Mouse (Mus musculus) testis, adult 2 months (tissue): ENCODE measurements around the gene Nf1. TPM values are rescaled to one million over a fixed set of nuclear protein-coding genes. Genes with fewer than 3 reads are reported as not detected.

Experiments
- H3K27ac ChIP-seq: fragments of 200-500 bp; 2 replicates; pipeline ENCODE4 v1.5.1; 2012; ENCODE audit warnings: low read depth, low read length; ENCODE audit not compliant: control insufficient read depth, insufficient read depth
- H3K27me3 ChIP-seq: fragments of 200-500 bp; 2 replicates; pipeline ENCODE4 v1.6.1; 2012; ENCODE audit warnings: mild to moderate bottlenecking, low read length, moderate library complexity; ENCODE audit not compliant: control insufficient read depth, insufficient read depth
- H3K36me3 ChIP-seq: fragments of 200-500 bp; 2 replicates; pipeline ENCODE4 v1.6.1; 2012; ENCODE audit warnings: mild to moderate bottlenecking, low read length; ENCODE audit not compliant: control insufficient read depth, insufficient read depth
- H3K4me1 ChIP-seq: fragments of 200-500 bp; 2 replicates; pipeline ENCODE4 v1.6.1; 2012; ENCODE audit warnings: low read length; ENCODE audit not compliant: control insufficient read depth, insufficient read depth
- H3K4me3 ChIP-seq: fragments of 200-500 bp; 2 replicates; pipeline ENCODE4 v1.5.1; 2012; ENCODE audit warnings: low read depth, mild to moderate bottlenecking, low read length, moderate library complexity, mixed read lengths; ENCODE audit not compliant: control insufficient read depth
- CTCF ChIP-seq: fragments of 200-500 bp; IDR thresholded peaks from 2 replicates; pipeline ENCODE4 v1.5.1; 2012; ENCODE audit warnings: low read depth, mild to moderate bottlenecking, inconsistent platforms, low read length, moderate library complexity; ENCODE audit not compliant: control insufficient read depth, insufficient read depth, insufficient replicate concordance
- POLR2A ChIP-seq: fragments of 200-500 bp; IDR thresholded peaks from 2 replicates; pipeline ENCODE4 v1.6.1; 2012; ENCODE audit warnings: low read depth, mild to moderate bottlenecking, inconsistent platforms, low read length, moderate library complexity; ENCODE audit not compliant: control insufficient read depth
- polyA plus RNA-seq: library from polyadenylated mRNA; depleted of rRNA; stranded (reverse); fragments of >200 nt; gene quantifications from 2 replicates; pipeline ENCODE4 v1.2.3, GENCODE M21; 2012

Gene Nf1
- polyA plus RNA-seq, 1 experiment, result 29.3 TPM

- Histone ChIP-seq H3K36me3 (no peaks in the 10 kb centered on the region), H3K27ac (no peak overlapping the region), H3K4me3 (peak overlapping the region; percentile 78), H3K27me3 (no peaks in the 10 kb centered on the region), H3K4me1 (peaks cover 28% of the 10 kb centered on the region)
- no peak for TF ChIP-seq CTCF
- TF ChIP-seq POLR2A, result no peak
These were observed 252.1 kb downstream of the Nf1 start for GRCm38 (mm10) chr11:79591591-79591975.

DNA sequence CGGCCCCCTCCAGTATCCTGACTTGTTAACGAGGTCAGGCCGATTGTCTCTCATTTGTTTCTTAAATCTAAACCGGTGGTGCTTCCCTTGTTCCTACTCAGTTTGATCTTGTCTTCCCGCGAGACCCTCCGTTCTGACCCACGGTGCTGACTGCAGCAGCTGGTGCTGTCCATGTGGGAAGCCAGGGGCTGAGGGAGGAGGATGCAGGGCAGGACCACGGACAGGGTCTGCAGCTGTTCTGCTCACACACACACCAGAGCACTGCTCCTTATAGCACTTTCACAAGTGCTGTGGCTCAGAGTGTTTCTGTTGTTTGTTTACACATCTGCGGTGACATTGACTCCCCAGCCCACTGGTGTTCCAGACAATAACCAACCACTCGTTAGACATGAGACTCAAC, 254.0 kb downstream of the Nf1 start:
- H3K36me3 ChIP-seq, result no peaks in the 10 kb centered on the region
- H3K27me3 ChIP-seq, result no peaks in the 10 kb centered on the region
- H3K4me1 ChIP-seq, result peaks cover 24% of the 10 kb centered on the region
- no peak for TF ChIP-seq POLR2A
- TF ChIP-seq CTCF, result no peak
- no peak overlapping the region for H3K4me3 ChIP-seq
- H3K27ac ChIP-seq, result no peak overlapping the region

DNA sequence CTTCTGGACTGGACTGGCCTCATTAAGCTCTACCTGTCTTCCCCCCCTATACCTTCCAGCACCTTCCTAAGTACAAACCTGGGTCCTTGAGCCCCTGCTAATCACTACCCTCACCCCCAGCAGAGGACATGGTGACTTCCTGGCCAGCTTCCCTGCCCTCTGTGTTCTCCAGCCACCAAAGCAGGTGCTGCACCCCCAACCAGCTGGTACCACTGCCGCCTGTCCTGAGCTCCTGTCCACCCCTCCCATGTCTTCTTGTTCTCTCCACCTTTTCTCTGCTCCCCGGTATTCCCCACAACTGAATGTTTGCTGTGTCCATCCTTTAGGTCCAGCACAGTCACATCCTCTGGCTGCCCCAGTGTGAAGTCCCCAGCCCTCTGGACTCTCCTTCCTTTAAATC, 271.0 kb downstream of the Nf1 start:
- Histone ChIP-seq H3K4me1 (peaks cover 12% of the 10 kb centered on the region), H3K36me3 (no peaks in the 10 kb centered on the region), H3K27ac (no peak overlapping the region), H3K4me3 (no peak overlapping the region), H3K27me3 (no peaks in the 10 kb centered on the region)
- TF ChIP-seq POLR2A, result no peak
- no peak for TF ChIP-seq CTCF

DNA sequence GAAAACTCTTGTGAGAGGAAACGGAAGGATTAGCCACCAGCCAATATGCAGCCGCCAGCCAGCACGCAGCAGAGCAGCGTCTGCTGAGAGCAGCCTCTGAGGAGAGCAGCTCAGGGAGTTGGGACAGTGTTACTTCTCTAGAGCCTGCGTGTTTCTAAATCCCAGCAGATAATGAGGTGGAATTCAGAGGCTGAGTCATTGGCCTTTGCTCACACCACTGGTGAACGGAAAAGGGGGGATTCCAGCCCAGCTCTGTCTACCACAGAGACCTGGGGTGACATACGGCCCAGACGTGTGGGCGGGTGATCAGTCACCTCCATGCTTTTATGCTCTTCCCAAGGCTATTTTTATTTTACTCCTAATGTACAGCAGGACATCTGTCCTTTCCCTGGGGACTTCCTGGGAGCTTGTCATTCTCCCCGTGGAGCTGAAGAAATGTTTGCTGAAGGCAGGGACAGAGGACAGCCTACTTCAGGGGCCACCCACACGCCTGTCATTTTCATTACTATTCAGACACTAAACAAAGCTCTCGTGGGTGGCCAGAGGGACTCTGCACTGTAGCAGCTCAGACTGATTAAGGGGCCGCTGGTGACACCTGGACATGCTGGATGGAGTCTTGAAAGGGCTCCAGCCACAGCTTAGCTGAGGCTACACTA, 271.6 kb downstream of the Nf1 start:
- no peak for TF ChIP-seq CTCF
- no peak for TF ChIP-seq POLR2A
- no peak overlapping the region for H3K4me3 ChIP-seq
- peaks cover 12% of the 10 kb centered on the region for H3K4me1 ChIP-seq
- no peaks in the 10 kb centered on the region for H3K27me3 ChIP-seq
- no peak overlapping the region for H3K27ac ChIP-seq
- no peaks in the 10 kb centered on the region for H3K36me3 ChIP-seq

DNA sequence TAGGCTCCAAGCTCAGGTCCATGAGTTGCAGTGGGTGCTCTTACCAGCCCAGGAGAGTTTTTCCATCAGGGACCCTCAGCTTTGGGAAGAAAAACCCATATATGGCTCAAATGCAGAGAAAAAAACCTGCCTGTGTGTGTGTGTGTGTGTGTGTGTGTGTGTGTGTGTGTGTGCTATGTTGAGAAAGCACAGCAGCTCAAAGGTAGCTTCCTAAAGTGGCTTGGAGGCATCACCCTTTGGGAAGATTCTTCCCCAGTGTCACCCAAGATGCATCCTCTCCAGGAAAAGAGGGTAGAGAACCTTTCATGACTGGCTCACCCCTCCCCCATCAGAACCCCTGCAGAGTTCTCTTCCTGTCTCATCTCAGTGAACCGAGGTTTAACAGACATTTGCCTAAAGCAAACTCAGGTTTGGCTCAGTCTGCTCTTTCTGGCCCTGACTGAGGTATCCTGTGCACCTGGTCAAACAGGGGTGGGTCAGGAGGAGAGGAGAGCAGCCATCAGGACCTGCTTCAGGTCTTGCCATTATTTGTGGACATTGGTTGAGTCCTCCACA, 272.6 kb downstream of the Nf1 start:
- Histone ChIP-seq H3K4me3 (peak overlapping the region; percentile 62), H3K27ac (no peak overlapping the region), H3K36me3 (no peaks in the 10 kb centered on the region), H3K27me3 (no peaks in the 10 kb centered on the region), H3K4me1 (peaks cover 12% of the 10 kb centered on the region)
- TF ChIP-seq POLR2A (no peak), CTCF (no peak)

- H3K4me1 ChIP-seq, result peaks cover 12% of the 10 kb centered on the region
- H3K27ac ChIP-seq, result no peak overlapping the region
- no peak for TF ChIP-seq CTCF
- no peak for TF ChIP-seq POLR2A
These were observed 273.6 kb downstream of the Nf1 start for GRCm38 (mm10) chr11:79613084-79613483.

GRCm38 (mm10) chr11:79613711-79614110, 274.2 kb downstream of the Nf1 start:
- TF ChIP-seq POLR2A (no peak), CTCF (no peak)
- Histone ChIP-seq H3K4me1 (peaks cover 12% of the 10 kb centered on the region), H3K4me3 (no peak overlapping the region), H3K27ac (no peak overlapping the region), H3K36me3 (no peaks in the 10 kb centered on the region), H3K27me3 (no peaks in the 10 kb centered on the region)

More at GRCm38 (mm10) chr11:79613084-79613483, 273.6 kb downstream of the Nf1 start:
- Histone ChIP-seq H3K36me3 (no peaks in the 10 kb centered on the region), H3K4me3 (no peak overlapping the region), H3K27me3 (no peaks in the 10 kb centered on the region)

DNA sequence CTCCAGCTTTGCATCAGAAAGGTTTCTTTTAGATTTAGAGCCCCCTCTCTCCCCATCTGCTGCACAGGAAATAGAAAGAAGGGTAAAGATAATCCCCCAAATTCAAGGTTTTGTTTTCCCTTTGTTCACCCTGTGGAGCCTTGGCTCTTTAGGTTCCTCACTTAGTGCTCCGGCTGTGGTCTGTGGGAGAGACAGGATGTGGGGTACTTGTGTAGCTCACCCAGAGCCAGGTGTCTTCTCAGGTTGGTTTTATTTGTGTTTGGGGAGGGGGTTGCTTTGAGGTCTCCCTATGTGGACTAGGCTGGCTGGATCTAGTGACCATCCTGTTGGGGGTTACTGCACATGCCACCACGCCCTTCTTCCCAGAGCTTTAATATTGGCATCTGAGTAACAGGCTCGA, 275.4 kb downstream of the Nf1 start:
- Histone ChIP-seq H3K27ac (no peak overlapping the region), H3K27me3 (no peaks in the 10 kb centered on the region), H3K4me3 (no peak overlapping the region), H3K4me1 (peaks cover 12% of the 10 kb centered on the region), H3K36me3 (no peaks in the 10 kb centered on the region)
- TF ChIP-seq POLR2A, result no peak
- TF ChIP-seq CTCF, result no peak
